Mouse (Mus musculus) myocyte (in vitro differentiated cells): Measurements from ENCODE around the gene Chtop. TPM values are rescaled to one million over a fixed set of nuclear protein-coding genes. Genes with fewer than 3 reads are reported as not detected.

Source experiments
- H3K27me3 ChIP-seq: one replicate; pipeline ENCODE4 v1.6.1; 2011; ENCODE audit not compliant: control insufficient read depth, insufficient read depth, insufficient read length
- H3K36me3 ChIP-seq: one replicate; pipeline ENCODE4 v1.6.1; 2011; ENCODE audit not compliant: control insufficient read depth, insufficient read depth
- H3K4me2 ChIP-seq: one replicate; pipeline ENCODE4 v1.6.1; 2011; ENCODE audit warnings: low read depth, control low read depth
- H3K4me3 ChIP-seq: one replicate; pipeline ENCODE4 v1.5.1; 2011; ENCODE audit warnings: mild to moderate bottlenecking, control low read depth, moderate library complexity
- H3K79me2 ChIP-seq: one replicate; pipeline ENCODE4 v1.6.1; 2011; ENCODE audit not compliant: control insufficient read depth, insufficient read depth
- H3ac ChIP-seq: one replicate; pipeline ENCODE4 v1.6.1; 2011; ENCODE audit not compliant: control insufficient read depth, insufficient read length
- MYOD1 ChIP-seq, 3 experiments: IDR thresholded peaks; one replicate each; pipeline ENCODE4 v1.6.1; 2011; ENCODE audit warnings: control low read depth in 2 of 3, low read depth in 2 of 3, mild to moderate bottlenecking in 2 of 3, moderate library complexity in 1 of 3; ENCODE audit not compliant: insufficient read length in 2 of 3, control insufficient read depth in 1 of 3
- polyA plus RNA-seq: library from polyadenylated mRNA; unstranded; fragments of >200 nt; fragmentation: generic; extraction: Trizol; gene quantifications from one replicate; pipeline ENCODE4 v1.2.1, GENCODE M21; 2012; ENCODE audit warnings: missing spikeins

Chtop gene
- polyA plus RNA-seq, 1 experiment: 108 TPM

GRCm38 (mm10) chr3:90450874-90451273 lies 58.4 kb downstream of the Chtop start:
- Histone ChIP-seq H3K4me2 (no peak overlapping the region), H3ac (no peak overlapping the region), H3K27me3 (no peaks in the 10 kb centered on the region), H3K79me2 (no peaks in the 10 kb centered on the region), H3K36me3 (no peaks in the 10 kb centered on the region), H3K4me3 (no peak overlapping the region)
- no peak for TF ChIP-seq MYOD1 (IDR thresholded peaks at IDR 0.05; ENCODE audit: control insufficient read depth in 1 of 3, insufficient read length in 2 of 3, low read depth in 2 of 3)

Other genes starting within 250 kb of the Chtop start
- 6.6 TPM for gene Dennd4b, start 244.3 kb downstream of the Chtop start, polyA plus RNA-seq
- gene Gatad2b, start 216.3 kb downstream of the Chtop start, polyA plus RNA-seq: 14.7 TPM
- gene Slc27a3, start 119.6 kb downstream of the Chtop start, polyA plus RNA-seq: 3.4 TPM
- 24.2 TPM for gene Ints3, start 75.9 kb downstream of the Chtop start, polyA plus RNA-seq
- gene Npr1, start 43.6 kb downstream of the Chtop start, polyA plus RNA-seq: 0.22 TPM
- 50.4 TPM for gene Ilf2, start 33.4 kb downstream of the Chtop start, polyA plus RNA-seq
- gene Snapin, start 18.5 kb downstream of the Chtop start, polyA plus RNA-seq: 33.7 TPM
- 189 TPM for gene S100a1, start 4.9 kb upstream of the Chtop start, polyA plus RNA-seq
- gene S100a13, start 4.9 kb upstream of the Chtop start, polyA plus RNA-seq: 106 TPM
- gene S100a14, start 17.4 kb upstream of the Chtop start, polyA plus RNA-seq: 2.9 TPM
- 210 TPM for gene S100a16, start 27.8 kb upstream of the Chtop start, polyA plus RNA-seq
- 4.7 TPM for gene S100a3, start 51.1 kb upstream of the Chtop start, polyA plus RNA-seq
- not detected for gene S100a2, start 80.7 kb upstream of the Chtop start, polyA plus RNA-seq
- 0.89 TPM for gene Gm42674, start 92.4 kb upstream of the Chtop start, polyA plus RNA-seq
- 3,627 TPM for gene S100a4, start 94.3 kb upstream of the Chtop start, polyA plus RNA-seq
- gene S100a5, start 99.0 kb upstream of the Chtop start, polyA plus RNA-seq: 0.19 TPM
- 2,472 TPM for gene S100a6, start 103.4 kb upstream of the Chtop start, polyA plus RNA-seq
- gene S100a7a, start 144.5 kb upstream of the Chtop start, polyA plus RNA-seq: 0.37 TPM
- gene S100a8, start 159.5 kb upstream of the Chtop start, polyA plus RNA-seq: not detected
- gene S100a9, start 186.2 kb upstream of the Chtop start, polyA plus RNA-seq: not detected
- not detected for gene Pglyrp4, start 217.4 kb upstream of the Chtop start, polyA plus RNA-seq